Mouse (Mus musculus): ENCODE measurements around the gene Atxn2l.
A peak's percentile ranks its signal among the peaks of the same experiment; 100 is the strongest.
"Not testable (repeated sequence)": the region's sequence is repeated elsewhere in the genome, so short reads cannot be mapped to it uniquely, and the experiment has no call there.

The Atxn2l gene

GRCm38 (mm10) chr7:126491973-126492372, 11.3 kb downstream of the Atxn2l start:
- DNase-seq (ENCODE audit: extremely low read depth, low read depth, low spot score), result no peak

- no peak for DNase-seq (ENCODE audit: extremely low read depth, low read depth, low spot score)
Measured at GRCm38 (mm10) chr7:126491005-126491404, 12.2 kb downstream of the Atxn2l start.

GRCm38 (mm10) chr7:126487617-126488385, 15.4 kb downstream of the Atxn2l start:
- DNase-seq (ENCODE audit: extremely low read depth, low read depth, low spot score), result not testable (repeated sequence)

DNA sequence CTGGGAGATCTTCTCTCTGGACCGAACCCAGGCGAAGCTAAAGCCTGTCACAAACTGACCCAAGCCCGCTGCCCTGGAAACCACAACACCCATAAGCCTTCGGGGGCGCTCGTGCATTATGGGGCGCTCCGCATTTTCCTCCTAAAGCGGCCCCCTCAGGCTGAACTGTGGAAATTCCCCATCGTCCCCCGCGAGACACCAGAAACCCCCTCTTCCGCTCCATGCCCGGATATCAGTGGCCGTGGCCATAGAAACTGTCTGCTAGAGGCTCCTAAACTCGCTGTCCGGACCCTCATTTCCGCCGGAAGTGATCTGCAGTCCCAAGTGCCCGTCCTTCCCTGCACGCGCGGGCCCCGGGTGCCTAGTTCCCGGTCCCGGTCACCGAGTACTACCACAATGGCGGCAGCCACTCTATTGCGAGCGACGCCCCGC, 16.2 kb downstream of the Atxn2l start, which contains the start of gene Tufm:
TSS of gene Tufm (plus strand) at position 310 of the 432 bp plus-strand sequence.
- no peak for DNase-seq (ENCODE audit: extremely low read depth, low read depth, low spot score)

GRCm38 (mm10) chr7:126482392-126482871, 20.8 kb downstream of the Atxn2l start:
- DNase-seq (ENCODE audit: extremely low read depth, low read depth, low spot score), result no peak

DNA sequence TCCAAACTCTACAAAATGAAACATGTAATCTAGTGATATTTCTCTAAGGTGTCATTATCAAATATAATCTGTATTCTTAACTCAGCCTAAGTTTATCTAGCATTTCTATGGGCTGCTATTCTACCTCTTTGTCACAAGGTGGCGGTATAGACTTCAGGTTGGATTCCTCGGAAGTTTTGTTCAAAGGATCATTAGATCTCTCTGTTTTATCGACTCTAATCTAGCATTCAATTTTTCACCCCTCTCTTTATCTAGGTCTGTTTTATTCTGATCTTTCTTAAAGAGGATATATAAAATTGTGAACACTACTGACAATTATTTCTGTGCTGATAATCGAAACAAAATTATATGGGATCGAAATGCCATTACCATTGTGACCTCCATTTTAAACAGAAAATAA, 21.5 kb downstream of the Atxn2l start:
- no peak for DNase-seq (ENCODE audit: extremely low read depth, low read depth, low spot score)

GRCm38 (mm10) chr7:126474993-126475581, 28.1 kb downstream of the Atxn2l start, which contains the start of gene Sh2b1:
Gene Sh2b1 (minus strand): TSS chr7:126475424.
- peak; percentile 23 for DNase-seq (ENCODE audit: extremely low read depth, low read depth, low spot score)

DNA sequence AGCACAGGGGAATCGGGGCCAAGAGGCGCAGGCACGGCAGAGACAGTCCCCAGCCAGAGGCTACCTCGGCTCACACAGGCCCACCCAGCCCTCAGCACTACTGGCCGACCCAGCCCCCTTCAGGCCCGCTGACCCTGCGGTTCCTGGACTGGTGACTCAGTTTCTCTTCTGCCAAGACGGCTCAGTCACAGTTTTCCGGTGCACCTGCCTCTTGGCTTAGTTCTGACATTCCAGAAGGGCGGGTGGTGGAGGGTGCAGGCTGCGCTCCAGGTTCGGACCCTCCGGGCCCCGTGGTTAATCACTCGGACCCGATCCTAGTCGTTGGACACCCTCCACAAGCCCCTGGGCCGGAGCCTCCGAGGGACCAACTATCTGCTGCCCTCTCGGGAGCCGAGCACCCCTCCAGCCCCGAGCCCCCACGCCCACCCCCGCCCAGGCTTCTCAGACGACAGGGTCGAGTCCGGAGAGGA, 28.7 kb downstream of the Atxn2l start:
- no peak for DNase-seq (ENCODE audit: extremely low read depth, low read depth, low spot score)

GRCm38 (mm10) chr7:126473470-126474086, 29.7 kb downstream of the Atxn2l start:
- DNase-seq (ENCODE audit: extremely low read depth, low read depth, low spot score), result no peak

GRCm38 (mm10) chr7:126472713-126473112, 30.5 kb downstream of the Atxn2l start:
- DNase-seq (ENCODE audit: extremely low read depth, low read depth, low spot score), result no peak

DNA sequence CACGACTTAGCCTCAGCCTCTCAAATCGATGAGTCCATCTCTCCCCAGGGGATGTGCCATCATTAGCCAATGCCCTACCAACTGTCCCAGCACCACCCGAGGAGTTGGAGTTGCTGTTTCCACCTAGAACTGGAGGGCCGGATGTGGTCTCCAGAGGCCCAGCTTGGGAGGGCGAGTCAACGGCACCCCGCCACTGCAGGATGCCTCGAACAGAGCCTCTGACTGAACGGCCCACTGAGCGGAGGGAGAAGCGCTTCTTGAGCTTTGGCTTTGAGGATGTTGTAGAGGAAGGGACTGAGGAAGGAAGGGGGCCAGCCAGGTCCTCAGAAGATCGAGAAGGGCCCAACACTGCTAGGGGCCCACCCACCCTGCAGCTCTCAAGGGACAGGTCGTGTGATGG, 30.9 kb downstream of the Atxn2l start:
- DNase-seq (ENCODE audit: extremely low read depth, low read depth, low spot score), result no peak

GRCm38 (mm10) chr7:126471853-126472252, 31.4 kb downstream of the Atxn2l start:
- DNase-seq (ENCODE audit: extremely low read depth, low read depth, low spot score), result no peak

GRCm38 (mm10) chr7:126471361-126471760, 31.9 kb downstream of the Atxn2l start:
- no peak for DNase-seq (ENCODE audit: extremely low read depth, low read depth, low spot score)

- no peak for DNase-seq (ENCODE audit: extremely low read depth, low read depth, low spot score)
Measured at GRCm38 (mm10) chr7:126470077-126470476, 33.2 kb downstream of the Atxn2l start.

GRCm38 (mm10) chr7:126467834-126468627, 35.2 kb downstream of the Atxn2l start:
- DNase-seq (ENCODE audit: extremely low read depth, low read depth, low spot score), result no peak

DNA sequence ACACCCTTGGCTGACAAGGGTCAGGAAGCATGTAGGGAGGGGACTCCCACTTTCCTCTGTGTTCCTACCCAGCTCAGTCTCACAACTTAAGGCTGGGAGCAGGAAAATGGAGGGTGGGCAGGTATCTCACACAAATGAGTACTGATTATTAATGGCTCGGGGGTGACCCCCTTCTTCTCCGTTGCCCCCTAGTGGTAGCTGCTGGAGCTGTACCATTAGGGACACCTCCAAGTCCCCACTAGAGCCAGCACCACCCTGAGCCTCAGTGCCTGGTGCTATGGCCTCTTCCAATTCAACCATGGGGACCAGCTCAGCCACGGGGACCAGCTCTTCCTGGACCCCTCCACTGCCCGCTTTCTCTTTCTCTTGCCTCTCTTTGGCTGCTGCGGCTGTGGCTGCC, 36.0 kb downstream of the Atxn2l start:
- no peak for DNase-seq (ENCODE audit: extremely low read depth, low read depth, low spot score)

- no peak for DNase-seq (ENCODE audit: extremely low read depth, low read depth, low spot score)
Measured at GRCm38 (mm10) chr7:126466707-126467106, 36.5 kb downstream of the Atxn2l start.

- DNase-seq (ENCODE audit: extremely low read depth, low read depth, low spot score), result no peak
Measured at GRCm38 (mm10) chr7:126466116-126466515, 37.1 kb downstream of the Atxn2l start.

- no peak for DNase-seq (ENCODE audit: extremely low read depth, low read depth, low spot score)
Measured at GRCm38 (mm10) chr7:126465246-126466030, 37.8 kb downstream of the Atxn2l start.

DNA sequence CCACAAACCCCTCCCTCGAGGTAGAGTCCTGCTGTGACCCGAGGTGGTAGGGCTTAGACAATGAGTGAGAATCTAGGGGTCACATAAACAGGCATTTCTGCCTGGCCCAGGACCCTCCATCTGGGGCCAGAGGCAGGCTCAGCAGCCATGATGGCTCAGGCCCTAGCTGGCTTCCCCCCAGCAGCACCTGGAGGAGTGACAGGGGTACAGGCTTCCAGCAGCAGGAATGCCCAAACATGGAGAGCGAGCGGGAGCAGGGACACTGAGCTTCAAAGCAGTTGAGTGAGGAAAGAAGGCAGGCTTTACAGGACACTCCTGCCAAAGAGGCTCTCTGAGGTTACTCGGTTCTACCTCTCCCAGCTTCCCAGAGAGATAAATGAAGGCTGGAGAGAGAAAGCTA, 38.4 kb downstream of the Atxn2l start:
- no peak for DNase-seq (ENCODE audit: extremely low read depth, low read depth, low spot score)

Measured in fat pad, adult 2 months (tissue).